Mouse (Mus musculus): ENCODE results near the gene Saysd1. TPM values are rescaled to one million over a fixed set of nuclear protein-coding genes. Genes with fewer than 3 reads are reported as not detected.
"Not testable (repeated sequence)": the region's sequence is repeated elsewhere in the genome, so short reads cannot be mapped to it uniquely, and the experiment has no call there.

The Saysd1 gene
- total RNA-seq, 2 experiments from 2014 or later: 4.6 to 4.8 TPM

DNA sequence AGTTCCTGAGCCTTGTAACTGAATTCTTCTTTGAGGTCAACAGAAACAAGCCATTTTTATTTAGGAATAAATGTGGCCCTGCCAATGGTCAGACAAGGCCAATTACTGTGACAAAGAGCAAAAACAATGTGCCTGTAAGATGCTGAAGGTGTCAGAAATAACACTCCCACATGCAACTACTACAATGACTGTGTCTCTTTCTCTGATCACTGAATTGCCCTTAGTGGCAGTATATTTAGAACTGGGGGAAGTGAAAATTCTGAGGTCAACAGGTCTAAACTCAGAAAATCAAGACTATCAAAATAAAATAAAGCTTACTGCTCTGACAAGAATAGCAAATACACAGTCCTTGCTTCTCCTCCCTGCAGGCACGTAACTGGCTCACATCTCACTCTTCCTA is 63.6 kb downstream of the Saysd1 start:
- intact Hi-C loops (cut with DNase I): no loop called here

DNA sequence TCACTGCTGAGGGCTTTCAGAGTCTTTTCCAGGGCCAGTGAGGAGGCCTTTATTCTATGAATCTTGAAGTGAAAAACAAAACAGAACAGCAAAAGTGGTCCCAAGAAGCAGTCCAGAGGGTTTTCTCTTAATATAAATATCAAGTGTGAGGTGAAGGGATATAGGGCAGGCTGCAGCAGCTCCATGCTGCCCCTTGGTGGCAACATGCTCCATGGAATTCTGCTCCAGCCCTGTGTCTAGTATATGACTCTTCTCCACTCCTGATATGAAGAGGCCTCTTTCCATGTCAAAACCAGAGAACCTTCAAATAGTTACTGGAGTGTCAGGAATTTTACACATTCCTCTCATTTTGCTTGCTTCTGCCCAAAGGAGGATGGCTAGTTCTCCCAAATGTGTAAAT is 67.7 kb downstream of the Saysd1 start:
- DNase-seq (ENCODE audit: extremely low spot score in 1 of 2, low spot score in 2 of 2): peak in 1 of 2 experiments; percentile 51
- intact Hi-C loops (cut with DNase I): loop anchor here (2.0 kb wide), 1 partner anchor 188 kb away; no protein-coding TSS in a partner anchor

More for the DNA sequence above, 63.6 kb downstream of the Saysd1 start:
- no peak for DNase-seq (ENCODE audit: extremely low spot score in 1 of 2, low spot score in 2 of 2)

DNA sequence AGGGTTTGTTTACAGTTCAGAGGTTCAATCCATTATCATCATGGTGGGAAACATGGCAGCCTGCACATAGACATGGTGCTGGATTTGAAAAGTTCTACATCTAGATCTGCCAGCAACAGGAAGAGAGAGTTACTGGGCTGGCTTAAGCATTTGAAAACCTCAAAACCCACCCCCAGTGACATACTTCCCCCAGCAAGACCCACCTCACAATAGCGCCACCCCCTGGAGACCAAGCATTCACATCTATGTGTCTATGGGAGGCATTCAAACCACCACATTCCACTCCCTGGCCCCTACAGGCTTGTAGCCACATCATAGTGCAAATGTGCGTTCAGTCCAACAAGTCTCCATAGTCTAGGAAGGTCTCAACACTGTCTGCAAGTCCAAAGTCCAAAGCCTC is 70.0 kb downstream of the Saysd1 start:
- peak in 1 of 2 experiments; percentile 51 for DNase-seq (ENCODE audit: extremely low spot score in 1 of 2, low spot score in 2 of 2)
- intact Hi-C loops (cut with DNase I): loop anchor here (5.0 kb wide), 2 partner anchors 91 to 211 kb away; partner anchors contain the start of gene Gng2

GRCm38 (mm10) chr14:20067293-20068074 is 70.8 kb downstream of the Saysd1 start:
- DNase-seq (ENCODE audit: extremely low spot score in 1 of 2, low spot score in 2 of 2): peak; percentile 67 to 77

DNA sequence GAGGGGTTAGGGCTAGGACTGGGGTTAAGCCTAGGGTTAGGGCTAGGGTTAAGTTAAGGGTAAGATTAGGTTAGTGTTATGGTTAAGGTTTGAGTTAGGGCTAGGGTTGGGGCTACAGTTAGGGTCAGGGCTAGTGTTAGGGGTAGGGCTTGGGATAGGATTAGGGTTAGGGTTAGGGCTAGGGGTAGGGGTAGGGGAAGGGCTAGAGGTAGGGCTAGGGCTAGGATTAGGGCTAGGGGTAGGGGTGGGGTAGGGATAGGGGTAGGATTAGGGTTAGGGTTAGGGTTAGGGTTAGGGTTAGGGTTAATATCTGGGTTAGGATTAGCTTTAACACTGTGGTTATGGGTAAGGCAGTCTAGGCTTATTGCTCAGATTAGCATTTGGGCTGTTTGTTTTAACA is 73.6 kb downstream of the Saysd1 start:
- intact Hi-C loops (cut with DNase I): loop anchor here (5.0 kb wide), 2 partner anchors 87 to 207 kb away; partner anchors contain the start of gene Gng2
- DNase-seq (ENCODE audit: extremely low spot score in 1 of 2, low spot score in 2 of 2): no peak

More at GRCm38 (mm10) chr14:20067293-20068074, 70.8 kb downstream of the Saysd1 start:
- intact Hi-C loops (cut with DNase I): loop anchor here (1.0 to 5.0 kb wide), 4 partner anchors 90 to 361 kb away; partner anchors contain the start of gene Gng2

GRCm38 (mm10) chr14:20048481-20048835 is 89.9 kb downstream of the Saysd1 start:
- intact Hi-C loops (cut with DNase I): loop anchor here (5.0 kb wide), 1 partner anchor 56 kb away; no protein-coding TSS in a partner anchor
- DNase-seq (ENCODE audit: extremely low spot score in 1 of 2, low spot score in 2 of 2): no peak

DNA sequence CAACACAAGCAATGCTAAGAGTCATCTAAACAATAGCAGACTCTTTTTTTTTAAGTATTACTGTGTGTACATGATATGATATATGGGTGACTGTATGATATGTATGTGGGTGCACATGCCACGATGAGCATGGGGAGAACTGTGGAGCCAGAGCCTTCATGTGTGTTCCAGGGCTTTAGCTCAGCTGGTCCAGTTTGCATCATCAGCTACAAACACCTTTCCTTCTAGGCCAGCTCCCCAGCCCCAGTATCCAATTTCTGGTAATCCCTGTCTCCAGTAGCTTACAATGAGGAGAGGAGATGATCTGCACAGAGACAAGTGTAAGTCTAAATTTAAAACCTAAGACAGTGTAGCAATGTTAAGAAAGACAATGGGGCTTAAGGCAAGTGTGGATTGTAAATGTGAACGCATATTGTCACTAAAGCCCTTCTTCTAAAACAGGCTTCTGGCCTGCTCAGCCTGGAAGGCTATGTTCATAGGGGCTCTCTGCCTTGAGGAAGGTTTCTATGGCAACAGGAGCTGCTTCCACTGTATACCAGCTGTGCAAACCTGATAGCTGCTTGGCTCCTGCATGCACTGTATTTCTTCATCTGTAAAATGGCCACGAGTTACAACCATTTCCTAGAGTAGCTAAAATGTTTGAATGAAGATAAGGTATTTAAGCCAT is 90.4 kb downstream of the Saysd1 start:
- intact Hi-C loops (cut with DNase I): loop anchor here (5.0 kb wide), 1 partner anchor 56 kb away; no protein-coding TSS in a partner anchor
- DNase-seq (ENCODE audit: extremely low spot score in 1 of 2, low spot score in 2 of 2): peak in 1 of 2 experiments; percentile 33

- DNase-seq (ENCODE audit: extremely low spot score in 1 of 2, low spot score in 2 of 2): no peak
- intact Hi-C loops (cut with DNase I): loop anchor here (5.0 kb wide), 1 partner anchor 55 kb away; no protein-coding TSS in a partner anchor
These were observed 91.0 kb downstream of the Saysd1 start for GRCm38 (mm10) chr14:20047291-20047690.

DNA sequence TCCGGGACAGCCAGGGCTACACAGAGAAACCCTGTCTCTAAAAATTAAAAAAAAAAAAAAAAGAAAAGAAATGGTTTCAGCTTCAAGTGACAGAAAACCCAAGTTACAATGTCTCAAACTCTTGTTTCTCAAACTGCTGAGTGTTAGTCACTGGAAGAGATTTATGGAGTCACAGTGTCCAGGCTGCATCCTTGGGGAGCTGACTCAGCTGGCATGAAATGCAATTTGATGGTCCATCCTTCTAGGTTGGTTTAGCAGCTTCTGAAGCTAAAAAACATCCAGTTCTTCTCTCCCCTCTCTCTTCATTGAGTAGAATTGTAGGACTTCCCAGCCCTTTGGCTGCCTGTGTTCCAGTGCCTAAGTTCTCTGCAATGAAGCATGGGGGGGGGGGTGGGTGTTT is 94.3 kb downstream of the Saysd1 start:
- no peak for DNase-seq (ENCODE audit: extremely low spot score in 1 of 2, low spot score in 2 of 2)
- intact Hi-C loops (cut with DNase I): no loop called here

DNA sequence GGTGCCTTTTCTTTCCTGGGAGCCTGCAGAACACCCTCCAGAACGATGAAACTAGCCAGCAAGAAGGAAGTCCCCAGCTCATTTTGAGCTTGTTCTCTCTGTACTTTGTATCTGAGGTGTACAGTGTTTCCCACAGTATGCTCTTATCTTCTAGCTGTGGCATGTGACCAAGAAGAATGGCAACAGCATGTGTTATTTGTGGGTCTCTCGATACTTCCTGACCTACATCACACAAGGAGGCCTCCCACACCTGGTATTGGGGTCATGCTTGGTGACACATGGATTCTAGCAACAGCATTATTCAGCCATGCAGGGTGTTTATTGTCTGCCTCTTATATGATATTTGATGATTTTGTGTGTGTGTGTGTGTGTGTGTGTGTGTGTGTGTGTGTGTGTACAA is 96.5 kb downstream of the Saysd1 start:
- no peak for DNase-seq (ENCODE audit: extremely low spot score in 1 of 2, low spot score in 2 of 2)
- intact Hi-C loops (cut with DNase I): no loop called here

GRCm38 (mm10) chr14:20040976-20041375 is 97.4 kb downstream of the Saysd1 start:
- intact Hi-C loops (cut with DNase I): no loop called here
- no peak for DNase-seq (ENCODE audit: extremely low spot score in 1 of 2, low spot score in 2 of 2)

GRCm38 (mm10) chr14:20039795-20040194 is 98.5 kb downstream of the Saysd1 start:
- intact Hi-C loops (cut with DNase I): no loop called here
- DNase-seq (ENCODE audit: extremely low spot score in 1 of 2, low spot score in 2 of 2): no peak

GRCm38 (mm10) chr14:20032738-20033116 is 105.6 kb downstream of the Saysd1 start:
- DNase-seq (ENCODE audit: extremely low spot score in 1 of 2, low spot score in 2 of 2): no peak
- intact Hi-C loops (cut with DNase I): no loop called here

GRCm38 (mm10) chr14:20032016-20032737 is 106.2 kb downstream of the Saysd1 start:
- DNase-seq (ENCODE audit: extremely low spot score in 1 of 2, low spot score in 2 of 2): no peak
- intact Hi-C loops (cut with DNase I): no loop called here

GRCm38 (mm10) chr14:20029606-20030005 is 108.7 kb downstream of the Saysd1 start:
- intact Hi-C loops (cut with DNase I): loop anchor here (5.0 kb wide), 1 partner anchor 42 kb away; no protein-coding TSS in a partner anchor
- DNase-seq (ENCODE audit: extremely low spot score in 1 of 2, low spot score in 2 of 2): no peak

DNA sequence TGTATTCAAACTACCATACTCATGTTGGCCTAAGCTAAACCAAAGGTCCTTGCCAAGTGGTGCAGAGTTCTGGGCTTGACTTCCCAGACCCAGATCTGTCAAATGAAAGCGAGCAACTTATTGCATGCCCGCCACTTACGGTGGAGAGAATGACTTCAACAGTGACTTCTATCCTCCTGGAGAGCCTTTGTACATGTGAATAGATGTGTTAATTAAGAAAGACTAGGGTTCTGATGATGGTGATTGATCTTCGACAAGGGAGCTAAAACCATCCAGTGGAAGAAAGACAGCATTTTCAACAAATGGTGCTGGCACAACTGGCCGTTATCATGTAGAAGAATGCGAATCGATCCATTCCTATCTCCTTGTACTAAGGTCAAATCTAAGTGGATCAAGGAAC is 110.9 kb downstream of the Saysd1 start:
- intact Hi-C loops (cut with DNase I): loop anchor here (5.0 kb wide), 1 partner anchor 40 kb away; no protein-coding TSS in a partner anchor

More for the DNA sequence above, 110.9 kb downstream of the Saysd1 start:
- DNase-seq (ENCODE audit: extremely low spot score in 1 of 2, low spot score in 2 of 2): not testable (repeated sequence)
